Mouse (Mus musculus): ENCODE data around the gene Prmt2. TPM values are rescaled to one million over a fixed set of nuclear protein-coding genes. Genes with fewer than 3 reads are reported as not detected.

Gene Prmt2
- polyA plus RNA-seq, 1 experiment from 2014 or later, result 53.6 TPM

- Histone ChIP-seq H3K9me3 (ENCODE audit: control insufficient read depth, low read length) (0 out of 2 replicates have a peak, but pooled peaks cover 2% of the 10 kb centered on the region), H3K4me1 (replicated peaks; ENCODE audit: control insufficient read depth, insufficient read depth, low read length) (no peaks in the 10 kb centered on the region), H3K9ac (ENCODE audit: low read length) (no peak overlapping the region), H3K27me3 (replicated peaks; ENCODE audit: control insufficient read depth, insufficient read depth, low read length) (no peaks in the 10 kb centered on the region), H3K4me3 (ENCODE audit: low read depth, low read length) (no peak overlapping the region), H3K4me2 (ENCODE audit: low read length) (no peak overlapping the region), H3K36me3 (ENCODE audit: control insufficient read depth, insufficient read depth, low read length) (peaks cover 52% of the 10 kb centered on the region), H3K27ac (ENCODE audit: low read depth) (no peak overlapping the region)
- 92% methylated on average over 8 of the region's 8 CpGs for WGBS
- ATAC-seq (replicated peaks; ENCODE audit: low FRiP score, low TSS enrichment, low read depth), result no peak
- DNase-seq (ENCODE audit: low spot score), result peak; percentile 16
These were observed 28.4 kb downstream of the Prmt2 start for GRCm38 (mm10) chr10:76209241-76209640.

- H3K36me3 ChIP-seq (ENCODE audit: control insufficient read depth, insufficient read depth, low read length), result peaks cover 42% of the 10 kb centered on the region
- H3K27ac ChIP-seq (ENCODE audit: low read depth), result no peak overlapping the region
- no peak overlapping the region for H3K4me2 ChIP-seq (ENCODE audit: low read length)
- H3K27me3 ChIP-seq (replicated peaks; ENCODE audit: control insufficient read depth, insufficient read depth, low read length), result no peaks in the 10 kb centered on the region
- DNase-seq (ENCODE audit: low spot score) (peak; percentile 41), ATAC-seq (replicated peaks; ENCODE audit: low FRiP score, low TSS enrichment, low read depth) (no peak)
- H3K4me1 ChIP-seq (replicated peaks; ENCODE audit: control insufficient read depth, insufficient read depth, low read length), result no peaks in the 10 kb centered on the region
- no peak overlapping the region for H3K9ac ChIP-seq (ENCODE audit: low read length)
- no peak overlapping the region for H3K4me3 ChIP-seq (ENCODE audit: low read depth, low read length)
- 92% methylated on average over 13 of the region's 13 CpGs for WGBS
- no peaks in the 10 kb centered on the region for H3K9me3 ChIP-seq (ENCODE audit: control insufficient read depth, low read length)
These were observed 30.3 kb downstream of the Prmt2 start for GRCm38 (mm10) chr10:76207262-76207796.

GRCm38 (mm10) chr10:76203798-76204283 is 33.8 kb downstream of the Prmt2 start:
- H3K27me3 ChIP-seq (replicated peaks; ENCODE audit: control insufficient read depth, insufficient read depth, low read length), result no peaks in the 10 kb centered on the region
- peak overlapping the region; percentile 35 for H3K4me3 ChIP-seq (ENCODE audit: low read depth, low read length)
- peaks cover 20% of the 10 kb centered on the region for H3K36me3 ChIP-seq (ENCODE audit: control insufficient read depth, insufficient read depth, low read length)
- H3K4me2 ChIP-seq (ENCODE audit: low read length), result peak overlapping the region; percentile 50
- H3K9ac ChIP-seq (ENCODE audit: low read length), result peak overlapping the region; percentile 29
- 13% methylated on average over 18 of the region's 18 CpGs for WGBS
- no peak overlapping the region for H3K27ac ChIP-seq (ENCODE audit: low read depth)
- DNase-seq (ENCODE audit: low spot score), result peak; percentile 56
- H3K9me3 ChIP-seq (ENCODE audit: control insufficient read depth, low read length), result no peaks in the 10 kb centered on the region
- ATAC-seq (replicated peaks; ENCODE audit: low FRiP score, low TSS enrichment, low read depth), result 0 out of 2 replicates have a peak, but pooled peaks have one; percentile 36
- no peaks in the 10 kb centered on the region for H3K4me1 ChIP-seq (replicated peaks; ENCODE audit: control insufficient read depth, insufficient read depth, low read length)

GRCm38 (mm10) chr10:76201978-76202377 is 35.7 kb downstream of the Prmt2 start:
- no peak overlapping the region for H3K27ac ChIP-seq (ENCODE audit: low read depth)
- H3K4me2 ChIP-seq (ENCODE audit: low read length), result no peak overlapping the region
- H3K27me3 ChIP-seq (replicated peaks; ENCODE audit: control insufficient read depth, insufficient read depth, low read length), result no peaks in the 10 kb centered on the region
- H3K4me3 ChIP-seq (ENCODE audit: low read depth, low read length), result no peak overlapping the region
- WGBS, result 19% methylated on average over 7 of the region's 7 CpGs
- no peaks in the 10 kb centered on the region for H3K9me3 ChIP-seq (ENCODE audit: control insufficient read depth, low read length)
- no peak overlapping the region for H3K9ac ChIP-seq (ENCODE audit: low read length)
- H3K36me3 ChIP-seq (ENCODE audit: control insufficient read depth, insufficient read depth, low read length), result peaks cover 8% of the 10 kb centered on the region
- H3K4me1 ChIP-seq (replicated peaks; ENCODE audit: control insufficient read depth, insufficient read depth, low read length), result no peaks in the 10 kb centered on the region
- peak; percentile 87 for DNase-seq (ENCODE audit: low spot score)
- ATAC-seq (replicated peaks; ENCODE audit: low FRiP score, low TSS enrichment, low read depth), result no peak

GRCm38 (mm10) chr10:76201416-76201815 is 36.2 kb downstream of the Prmt2 start:
- Histone ChIP-seq H3K9ac (ENCODE audit: low read length) (no peak overlapping the region), H3K36me3 (ENCODE audit: control insufficient read depth, insufficient read depth, low read length) (peaks cover 3% of the 10 kb centered on the region; the same call in 1 of the 2 replicates), H3K27ac (ENCODE audit: low read depth) (no peak overlapping the region), H3K9me3 (ENCODE audit: control insufficient read depth, low read length) (no peaks in the 10 kb centered on the region), H3K4me2 (ENCODE audit: low read length) (no peak overlapping the region), H3K4me3 (ENCODE audit: low read depth, low read length) (no peak overlapping the region), H3K4me1 (replicated peaks; ENCODE audit: control insufficient read depth, insufficient read depth, low read length) (no peaks in the 10 kb centered on the region), H3K27me3 (replicated peaks; ENCODE audit: control insufficient read depth, insufficient read depth, low read length) (no peaks in the 10 kb centered on the region)
- WGBS, result 81% methylated on average over 3 of the region's 3 CpGs
- no peak for ATAC-seq (replicated peaks; ENCODE audit: low FRiP score, low TSS enrichment, low read depth)
- DNase-seq (ENCODE audit: low spot score), result no peak

- no peaks in the 10 kb centered on the region for H3K27me3 ChIP-seq (replicated peaks; ENCODE audit: control insufficient read depth, insufficient read depth, low read length)
- no peak overlapping the region for H3K27ac ChIP-seq (ENCODE audit: low read depth)
- no peak for ATAC-seq (replicated peaks; ENCODE audit: low FRiP score, low TSS enrichment, low read depth)
- H3K4me2 ChIP-seq (ENCODE audit: low read length), result no peak overlapping the region
- no peaks in the 10 kb centered on the region for H3K9me3 ChIP-seq (ENCODE audit: control insufficient read depth, low read length)
- H3K4me3 ChIP-seq (ENCODE audit: low read depth, low read length), result no peak overlapping the region
- no peak for DNase-seq (ENCODE audit: low spot score)
- H3K4me1 ChIP-seq (replicated peaks; ENCODE audit: control insufficient read depth, insufficient read depth, low read length), result no peaks in the 10 kb centered on the region
- H3K9ac ChIP-seq (ENCODE audit: low read length), result no peak overlapping the region
- 88% methylated on average over 1 of the region's 1 CpGs for WGBS
- no peaks in the 10 kb centered on the region for H3K36me3 ChIP-seq (ENCODE audit: control insufficient read depth, insufficient read depth, low read length)
These were observed 49.7 kb downstream of the Prmt2 start for GRCm38 (mm10) chr10:76188010-76188409.

- H3K9ac ChIP-seq (ENCODE audit: low read length), result no peak overlapping the region
- WGBS, result 83% methylated on average over 4 of the region's 4 CpGs
- no peaks in the 10 kb centered on the region for H3K36me3 ChIP-seq (ENCODE audit: control insufficient read depth, insufficient read depth, low read length)
- DNase-seq (ENCODE audit: low spot score) (no peak), ATAC-seq (replicated peaks; ENCODE audit: low FRiP score, low TSS enrichment, low read depth) (no peak)
- no peaks in the 10 kb centered on the region for H3K27me3 ChIP-seq (replicated peaks; ENCODE audit: control insufficient read depth, insufficient read depth, low read length)
- H3K4me3 ChIP-seq (ENCODE audit: low read depth, low read length), result no peak overlapping the region
- H3K4me2 ChIP-seq (ENCODE audit: low read length), result no peak overlapping the region
- no peaks in the 10 kb centered on the region for H3K9me3 ChIP-seq (ENCODE audit: control insufficient read depth, low read length)
- no peak overlapping the region for H3K27ac ChIP-seq (ENCODE audit: low read depth)
- no peaks in the 10 kb centered on the region for H3K4me1 ChIP-seq (replicated peaks; ENCODE audit: control insufficient read depth, insufficient read depth, low read length)
These were observed 52.4 kb downstream of the Prmt2 start for GRCm38 (mm10) chr10:76185216-76185615.

- Histone ChIP-seq H3K4me3 (ENCODE audit: low read depth, low read length) (no peak overlapping the region), H3K27me3 (replicated peaks; ENCODE audit: control insufficient read depth, insufficient read depth, low read length) (no peaks in the 10 kb centered on the region), H3K4me1 (replicated peaks; ENCODE audit: control insufficient read depth, insufficient read depth, low read length) (no peaks in the 10 kb centered on the region), H3K27ac (ENCODE audit: low read depth) (no peak overlapping the region), H3K36me3 (ENCODE audit: control insufficient read depth, insufficient read depth, low read length) (no peaks in the 10 kb centered on the region), H3K9me3 (ENCODE audit: control insufficient read depth, low read length) (no peaks in the 10 kb centered on the region), H3K4me2 (ENCODE audit: low read length) (no peak overlapping the region), H3K9ac (ENCODE audit: low read length) (no peak overlapping the region)
- DNase-seq (ENCODE audit: low spot score) (no peak), ATAC-seq (replicated peaks; ENCODE audit: low FRiP score, low TSS enrichment, low read depth) (no peak)
- WGBS, result 56% methylated on average over 2 of the region's 2 CpGs
These were observed 62.8 kb downstream of the Prmt2 start for GRCm38 (mm10) chr10:76174899-76175298.

GRCm38 (mm10) chr10:76158009-76158408 is 79.7 kb downstream of the Prmt2 start:
- Histone ChIP-seq H3K36me3 (ENCODE audit: control insufficient read depth, insufficient read depth, low read length) (no peaks in the 10 kb centered on the region), H3K27ac (ENCODE audit: low read depth) (no peak overlapping the region), H3K4me2 (ENCODE audit: low read length) (no peak overlapping the region), H3K9me3 (ENCODE audit: control insufficient read depth, low read length) (no peaks in the 10 kb centered on the region), H3K4me1 (replicated peaks; ENCODE audit: control insufficient read depth, insufficient read depth, low read length) (no peaks in the 10 kb centered on the region), H3K27me3 (replicated peaks; ENCODE audit: control insufficient read depth, insufficient read depth, low read length) (no peaks in the 10 kb centered on the region), H3K9ac (ENCODE audit: low read length) (no peak overlapping the region), H3K4me3 (ENCODE audit: low read depth, low read length) (no peak overlapping the region)
- DNase-seq (ENCODE audit: low spot score) (no peak), ATAC-seq (replicated peaks; ENCODE audit: low FRiP score, low TSS enrichment, low read depth) (no peak)
- 41% methylated on average over 1 of the region's 1 CpGs for WGBS

Data from intestine, embryonic 14.5 days (tissue).